Mouse (Mus musculus) heart, adult 8-10 months (tissue): ENCODE results near the gene Kcnb1. TPM values are rescaled to one million over a fixed set of nuclear protein-coding genes. Genes with fewer than 3 reads are reported as not detected.

Source experiments
- DNase-seq: peaks from one replicate; pipeline ENCODE4 v3.0.0; 2022; ENCODE audit warnings: low spot score
- total RNA-seq, 4 experiments: library from RNA; stranded (reverse); gene quantifications; 2 replicates each; pipeline ENCODE4 v1.2.4; 2022

Gene Kcnb1
- 10 to 100 TPM; 33.9 to 43.8 (median 38.8) TPM for total RNA-seq

DNA sequence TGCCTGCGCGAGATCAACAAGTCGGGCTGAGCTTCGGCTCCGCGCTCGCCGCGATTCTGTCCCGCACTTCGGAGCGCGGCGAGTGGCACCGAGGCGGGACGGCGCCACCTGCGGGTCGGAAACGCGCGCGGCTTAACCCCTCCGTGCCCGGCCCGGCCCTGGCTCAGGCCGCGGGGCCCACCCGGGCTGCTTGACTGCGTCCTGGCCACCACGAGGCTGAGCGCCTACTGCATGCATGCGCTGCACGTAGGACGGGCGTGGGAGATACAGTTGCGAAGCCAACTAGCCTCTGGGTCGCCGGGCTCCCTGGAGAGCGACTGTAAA is at the start of gene Kcnb1:
Gene Kcnb1, minus strand, starts transcription at position 80 of the 324 bp plus-strand sequence.
- no peak for DNase-seq

GRCm38 (mm10) chr2:167239262-167239661 is 49.3 kb upstream of the Kcnb1 start:
- DNase-seq: no peak

DNA sequence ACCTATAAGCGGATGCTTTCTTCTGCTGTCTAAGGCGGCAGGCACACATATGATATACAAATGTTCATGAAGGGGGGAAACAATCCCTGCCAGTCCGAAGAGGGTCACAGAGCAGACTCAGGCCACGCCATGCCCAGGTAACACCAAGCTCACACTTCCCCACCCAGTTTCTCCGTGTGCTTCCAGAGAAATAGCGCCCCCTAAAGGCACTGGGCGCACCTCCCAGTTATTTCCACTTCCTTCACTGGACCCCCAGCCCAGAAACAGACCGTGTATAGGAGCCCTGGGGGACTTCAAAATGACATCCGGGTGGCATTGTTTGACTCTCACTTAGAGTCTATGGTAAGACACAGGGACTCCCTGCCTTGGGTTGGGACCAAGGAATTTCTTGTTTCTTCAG is 47.3 kb upstream of the Kcnb1 start:
- DNase-seq: no peak

- DNase-seq: no peak
These were observed 46.2 kb upstream of the Kcnb1 start for GRCm38 (mm10) chr2:167236174-167236573.

DNA sequence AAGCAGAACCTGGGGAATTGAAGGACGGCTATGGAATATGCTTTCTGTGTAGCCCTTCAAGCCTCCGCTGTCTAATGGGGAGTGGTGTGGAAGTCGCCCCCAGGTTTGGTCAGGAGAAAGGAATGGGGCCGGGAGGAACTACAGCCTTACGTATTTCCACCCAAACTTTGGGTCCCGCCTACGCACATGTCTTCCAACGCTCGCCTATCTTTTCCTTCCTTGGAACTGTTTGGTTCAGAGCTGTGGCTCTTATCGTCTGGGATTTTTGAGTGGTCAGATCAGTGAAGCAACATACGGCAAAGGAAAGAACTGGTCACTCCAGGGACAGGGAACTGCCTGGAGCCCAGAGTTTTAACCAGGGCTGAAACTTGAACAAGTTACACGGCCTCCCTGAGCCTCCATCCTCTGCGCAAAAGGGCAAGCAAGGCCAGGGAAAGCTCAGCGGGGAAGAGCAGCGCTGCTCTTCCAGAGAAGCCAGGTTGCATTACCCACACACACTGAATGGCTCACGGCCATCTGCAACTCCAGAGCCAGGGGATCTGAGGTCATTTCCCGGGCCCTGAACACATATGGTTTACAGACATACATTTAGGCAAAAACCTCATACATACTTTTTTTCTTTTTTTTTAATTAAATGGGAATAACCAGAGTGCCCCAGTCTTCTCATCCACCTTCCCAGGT is 45.5 kb upstream of the Kcnb1 start:
- DNase-seq: peak; percentile 81

GRCm38 (mm10) chr2:167233771-167234170 is 43.8 kb upstream of the Kcnb1 start:
- no peak for DNase-seq

DNA sequence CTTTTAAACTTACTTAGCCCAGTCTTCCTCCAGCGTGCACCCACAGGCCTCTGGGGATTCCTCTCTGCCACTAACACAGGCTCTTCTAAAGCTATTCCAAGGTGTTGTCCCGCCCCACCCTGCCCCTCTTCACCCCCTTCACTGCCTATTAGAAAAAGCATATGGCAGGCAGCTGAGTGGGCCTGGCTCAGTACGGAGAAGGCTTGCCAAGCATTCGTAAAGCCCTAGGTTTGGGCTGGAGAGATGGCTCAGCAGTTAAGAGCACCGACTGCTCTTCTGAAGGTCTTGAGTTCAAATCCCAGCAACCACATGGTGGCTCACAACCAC is 43.0 kb upstream of the Kcnb1 start:
- no peak for DNase-seq

DNA sequence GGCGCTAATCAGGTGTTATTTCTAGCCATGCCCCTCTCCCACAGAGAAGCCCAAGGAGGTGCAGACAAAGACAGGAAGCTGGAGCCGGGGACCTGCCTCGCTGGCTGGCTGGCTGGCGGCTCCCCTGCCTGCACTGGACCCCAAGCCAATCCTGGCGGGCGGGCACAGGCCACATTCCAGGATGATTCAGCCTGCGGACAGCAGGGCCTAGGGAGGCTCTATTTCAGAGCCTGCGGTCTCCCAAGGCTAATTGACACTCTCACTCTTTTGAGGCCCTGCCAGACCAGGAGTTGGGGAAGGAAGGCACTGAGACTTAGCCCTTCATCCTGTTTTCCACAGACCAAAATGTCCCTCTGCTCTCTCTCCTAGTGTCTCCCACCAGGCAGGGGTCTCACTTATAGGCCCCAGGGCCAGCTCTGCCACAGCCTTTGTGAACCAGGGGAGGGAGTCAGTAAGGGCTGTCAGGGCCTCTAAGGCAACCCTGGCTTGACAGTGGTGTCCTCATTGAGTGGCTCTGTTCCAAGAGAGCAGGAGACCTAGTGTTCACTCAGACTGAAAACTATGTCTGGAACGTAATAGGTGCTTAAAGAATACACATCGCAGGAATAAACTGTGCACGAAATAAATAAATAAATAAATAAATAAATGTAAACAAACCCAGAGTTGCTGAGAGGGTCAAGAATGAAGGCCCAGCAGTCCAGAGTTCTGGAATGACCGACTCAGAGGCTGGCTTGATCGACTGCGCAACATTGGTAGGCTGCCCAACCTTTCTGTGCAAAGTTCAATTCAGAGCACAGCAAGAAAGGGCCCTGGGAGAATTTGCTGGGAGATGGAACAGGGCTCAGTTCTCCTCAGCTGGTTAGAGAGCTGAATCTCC is 42.4 kb upstream of the Kcnb1 start:
- DNase-seq: no peak

- DNase-seq: no peak
These were observed 40.6 kb upstream of the Kcnb1 start for GRCm38 (mm10) chr2:167230554-167230953.

GRCm38 (mm10) chr2:167224937-167225336 is 35.0 kb upstream of the Kcnb1 start:
- DNase-seq: no peak

DNA sequence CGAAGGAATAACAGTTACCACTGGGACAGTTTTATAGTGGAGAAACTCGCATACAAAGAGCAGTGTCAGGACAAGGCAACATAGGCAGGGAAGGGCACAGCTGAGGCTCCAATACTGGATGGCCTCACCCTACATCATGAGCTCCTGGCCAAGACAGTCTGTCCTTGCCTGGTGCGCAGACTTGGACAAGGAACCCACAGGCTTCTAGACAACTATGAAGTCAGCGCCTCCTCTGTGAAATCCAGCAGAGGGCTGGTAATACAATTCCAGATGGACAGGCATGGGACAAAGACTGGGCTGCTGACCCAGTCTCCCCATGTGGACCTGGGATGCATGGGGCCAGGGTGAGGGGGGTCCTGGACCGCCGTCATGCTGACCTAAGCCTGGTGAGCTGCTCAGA is 34.2 kb upstream of the Kcnb1 start:
- no peak for DNase-seq

GRCm38 (mm10) chr2:167222152-167222551 is 32.2 kb upstream of the Kcnb1 start:
- peak; percentile 53 for DNase-seq

DNA sequence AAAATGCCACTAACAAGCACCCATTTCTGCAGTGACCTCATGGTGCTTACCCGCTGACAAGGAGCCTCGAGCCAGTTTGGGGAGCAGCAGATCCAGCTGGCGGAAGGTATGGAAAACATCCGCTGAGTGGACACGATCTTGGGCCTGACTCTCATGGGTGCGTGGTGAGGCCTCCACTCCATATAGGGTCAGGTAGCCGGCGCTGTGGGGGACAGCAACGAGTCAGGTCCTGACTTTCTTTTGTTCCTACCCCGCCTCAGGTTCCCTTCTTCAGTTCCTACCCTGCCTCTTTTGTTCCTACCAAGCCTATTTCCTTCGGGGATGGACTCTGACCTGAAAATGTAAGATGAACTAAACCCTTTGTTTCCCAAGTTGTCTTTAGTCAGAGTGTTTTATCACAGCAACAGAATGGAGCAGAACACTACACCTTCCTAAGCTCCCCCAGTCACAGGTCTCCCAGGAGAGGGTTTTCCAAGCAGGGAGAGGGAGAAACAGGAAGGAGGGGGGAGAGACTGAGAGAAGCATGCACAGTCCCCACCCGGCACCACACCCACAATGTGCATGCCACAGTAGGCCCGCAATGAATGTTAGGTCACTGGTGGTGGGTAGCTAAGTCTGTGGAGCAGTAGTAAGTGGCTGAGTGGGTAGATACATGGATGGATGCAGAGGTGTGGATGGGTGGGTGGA is 31.3 kb upstream of the Kcnb1 start:
- DNase-seq: no peak

DNA sequence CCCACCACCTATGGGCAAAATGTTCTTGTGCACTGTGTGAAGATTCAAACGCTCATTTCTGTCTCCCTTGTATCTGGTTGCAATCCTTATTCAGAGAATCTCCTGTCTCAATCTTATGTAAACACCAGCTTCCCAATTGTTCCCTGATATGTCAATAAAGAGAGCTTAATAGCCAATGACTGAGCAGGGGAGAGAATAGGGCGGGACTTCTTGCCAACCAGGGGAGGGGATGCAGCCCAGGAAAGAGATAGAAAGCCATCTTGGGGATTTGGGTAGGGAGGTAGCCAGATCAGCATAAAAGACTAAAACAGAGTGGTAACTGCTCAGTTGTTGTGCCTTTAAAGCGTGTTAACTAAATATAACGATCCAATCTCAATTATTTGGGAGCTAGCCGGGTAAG is 30.8 kb upstream of the Kcnb1 start:
- no peak for DNase-seq

DNA sequence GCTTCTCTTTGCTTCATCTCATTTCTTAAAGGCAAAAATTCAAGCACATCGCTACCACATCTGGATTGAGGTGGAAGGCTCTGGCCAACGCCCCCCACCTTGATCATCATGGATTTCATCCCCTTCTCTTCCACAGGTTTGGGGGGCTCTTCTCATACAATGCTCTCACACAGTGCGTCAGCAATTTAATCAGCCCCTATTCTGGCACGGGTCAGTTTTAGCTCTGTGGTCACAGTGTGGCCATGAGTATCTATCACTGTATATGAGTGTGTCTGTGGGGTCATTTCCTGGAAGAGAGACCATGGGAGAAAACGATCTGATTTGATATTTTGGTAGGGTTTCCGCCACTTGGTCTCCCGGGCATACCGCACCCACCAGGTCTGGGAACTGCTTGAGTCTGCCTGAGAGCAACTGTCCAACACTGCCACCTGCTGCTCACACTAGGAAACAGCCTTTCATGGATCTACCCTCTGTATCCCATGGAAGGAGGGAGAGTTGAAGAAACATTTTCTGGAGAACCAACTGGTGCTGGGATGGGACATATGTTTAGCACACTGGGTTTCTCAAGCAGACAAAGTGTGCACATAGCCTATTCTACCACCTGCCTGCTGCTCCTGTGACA is 29.3 kb upstream of the Kcnb1 start:
- DNase-seq: peak; percentile 82

GRCm38 (mm10) chr2:167213666-167214065 is 23.7 kb upstream of the Kcnb1 start:
- no peak for DNase-seq

GRCm38 (mm10) chr2:167213076-167213475 is 23.1 kb upstream of the Kcnb1 start:
- no peak for DNase-seq

DNA sequence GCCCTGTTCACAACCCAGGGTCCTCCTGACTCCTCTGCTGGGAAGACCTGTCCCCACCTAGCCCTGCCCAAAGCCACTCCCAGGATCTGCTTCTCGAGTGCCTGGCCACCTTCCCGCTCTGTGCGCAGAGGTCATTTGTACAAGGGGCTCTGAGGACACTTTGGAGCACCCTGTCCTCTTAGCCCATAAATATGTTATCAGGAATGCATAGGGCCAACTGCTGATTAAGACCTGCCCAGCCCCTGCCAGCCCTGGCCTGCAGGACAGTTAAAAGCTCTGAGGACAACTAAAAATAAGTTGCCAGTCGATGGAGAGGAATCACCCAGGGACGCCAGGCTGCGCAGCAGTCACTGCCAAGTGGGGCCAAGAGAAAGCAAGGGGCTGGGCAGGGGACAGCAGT is 22.6 kb upstream of the Kcnb1 start:
- DNase-seq: peak; percentile 69

DNA sequence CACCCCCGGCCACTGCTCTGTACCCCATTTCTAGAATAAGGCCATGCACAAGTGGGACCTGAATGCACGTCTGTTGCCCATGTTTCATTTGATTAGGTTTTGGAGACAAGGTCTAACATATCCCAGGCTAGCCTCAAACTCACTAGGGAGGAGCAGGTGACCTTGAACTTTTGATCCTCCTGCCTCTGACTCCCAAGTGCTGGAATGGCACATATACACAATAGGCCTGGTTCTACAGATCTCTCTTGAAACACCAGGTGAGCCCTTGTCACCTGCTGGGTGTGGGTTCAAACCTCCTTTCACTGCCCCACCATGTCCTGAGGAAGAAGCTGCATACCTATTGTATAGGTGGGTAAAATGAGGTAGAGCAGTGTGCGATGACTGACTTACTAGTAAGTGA is 22.1 kb upstream of the Kcnb1 start:
- no peak for DNase-seq

- DNase-seq: no peak
These were observed 19.9 kb upstream of the Kcnb1 start for GRCm38 (mm10) chr2:167209900-167210299.

GRCm38 (mm10) chr2:167208984-167209383 is 19.0 kb upstream of the Kcnb1 start:
- no peak for DNase-seq

- no peak for DNase-seq
These were observed 16.1 kb upstream of the Kcnb1 start for GRCm38 (mm10) chr2:167205918-167206629.
